Mouse (Mus musculus): ENCODE measurements around the gene Vmn1r181. TPM values are rescaled to one million over a fixed set of nuclear protein-coding genes. Genes with fewer than 3 reads are reported as not detected.
"Not testable (repeated sequence)": the region's sequence is repeated elsewhere in the genome, so short reads cannot be mapped to it uniquely, and the experiment has no call there.

Vmn1r181 gene
- polyA plus RNA-seq (2016; fragmentation: Nextera tagmentation; extraction: Ambion mirVana) = not detected in 2 replicates

DNA sequence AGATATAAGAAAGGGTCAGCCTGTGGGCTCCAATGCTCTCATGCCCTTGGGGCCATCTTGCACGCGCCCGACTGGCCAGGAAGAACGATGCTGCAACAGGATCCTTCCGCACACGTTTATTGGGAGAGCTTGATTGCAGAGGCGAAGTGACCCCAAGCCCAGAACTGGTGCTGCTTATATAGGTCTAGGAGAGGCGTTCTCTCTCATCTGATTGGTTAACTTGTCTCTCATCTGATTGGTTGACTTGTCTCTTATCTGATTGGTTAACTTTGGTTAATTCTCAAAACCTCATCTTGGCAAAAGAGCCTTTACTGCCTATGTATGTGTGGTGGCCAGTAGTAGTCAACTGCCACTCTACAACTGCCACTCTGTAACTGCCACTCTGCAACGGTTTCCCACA lies at the start of gene Vmn1r181:
Vmn1r181 (plus strand) TSS at position 301 of the 400 bp plus-strand sequence.
- not testable (repeated sequence) for H3K27ac ChIP-seq; H3K36me3 ChIP-seq; DNase-seq (ENCODE audit: low spot score); H3K4me3 ChIP-seq; H3K27me3 ChIP-seq (ENCODE audit: insufficient read depth, poor library complexity, severe bottlenecking); H3K4me1 ChIP-seq (replicated peaks)
- H3K9me3 ChIP-seq = peaks cover 78% of the 10 kb centered on the region
- WGBS = 83% methylated on average over 9 of the region's 9 CpGs

DNA sequence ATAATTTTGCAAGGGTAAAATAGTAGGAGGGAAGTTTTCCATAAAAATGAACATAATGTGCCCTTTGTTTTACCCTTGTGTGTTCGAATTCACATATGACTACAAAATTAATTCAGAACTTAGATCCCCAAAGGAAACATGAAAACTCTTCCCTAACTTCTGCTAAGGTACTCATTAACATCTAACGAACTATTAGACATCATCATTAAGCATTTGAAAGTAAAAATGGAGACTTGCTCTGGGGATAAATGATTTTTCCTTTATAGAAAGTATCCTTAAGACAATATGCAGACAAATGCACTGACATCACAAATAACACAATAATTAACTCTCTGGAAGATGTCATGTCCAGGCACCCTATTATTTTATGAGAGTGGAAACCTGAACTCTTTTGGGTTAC lies 47.7 kb upstream of the Vmn1r181 start, which contains the start of gene Vmn1r179:
Vmn1r179 (plus strand) TSS at position 301 of the 400 bp plus-strand sequence.
- H3K9me3 ChIP-seq = peaks cover 59% of the 10 kb centered on the region
- no peaks in the 10 kb centered on the region for H3K27me3 ChIP-seq (ENCODE audit: insufficient read depth, poor library complexity, severe bottlenecking)
- no peaks in the 10 kb centered on the region for H3K36me3 ChIP-seq
- H3K4me1 ChIP-seq (replicated peaks) = no peaks in the 10 kb centered on the region
- H3K4me3 ChIP-seq = no peak within 1 kb of the TSS
- H3K27ac ChIP-seq = no peak within 1 kb of the TSS
- DNase-seq (ENCODE audit: low spot score) = no peak
- 62% methylated on average over 2 of the region's 2 CpGs for WGBS

DNA sequence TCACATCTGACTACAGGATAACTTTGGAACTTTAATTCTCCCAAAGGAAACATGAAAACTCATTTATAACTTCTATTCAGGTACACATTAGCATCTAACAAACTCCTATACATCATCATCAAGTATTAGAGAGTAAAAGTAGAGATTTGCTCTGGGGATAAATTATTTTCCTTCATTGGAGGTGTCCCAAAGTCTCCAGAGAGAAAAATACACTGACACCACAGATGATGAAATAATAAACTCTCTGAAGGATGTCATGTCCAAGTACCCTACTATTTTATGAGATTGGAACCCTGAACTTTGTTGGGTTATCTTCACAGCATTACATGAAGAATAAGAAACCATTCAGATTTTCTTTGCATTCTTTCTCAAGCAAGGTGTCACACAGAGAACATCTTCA lies 24.1 kb upstream of the Vmn1r181 start, which contains the start of gene Vmn1r180:
Vmn1r180 (plus strand) TSS at position 301 of the 400 bp plus-strand sequence.
- no peaks in the 10 kb centered on the region for H3K4me1 ChIP-seq (replicated peaks)
- H3K27me3 ChIP-seq (ENCODE audit: insufficient read depth, poor library complexity, severe bottlenecking) = no peaks in the 10 kb centered on the region
- peaks cover 42% of the 10 kb centered on the region for H3K9me3 ChIP-seq
- no peak for DNase-seq (ENCODE audit: low spot score)
- no peak within 1 kb of the TSS for H3K4me3 ChIP-seq
- H3K27ac ChIP-seq = no peak within 1 kb of the TSS
- no peaks in the 10 kb centered on the region for H3K36me3 ChIP-seq

DNA sequence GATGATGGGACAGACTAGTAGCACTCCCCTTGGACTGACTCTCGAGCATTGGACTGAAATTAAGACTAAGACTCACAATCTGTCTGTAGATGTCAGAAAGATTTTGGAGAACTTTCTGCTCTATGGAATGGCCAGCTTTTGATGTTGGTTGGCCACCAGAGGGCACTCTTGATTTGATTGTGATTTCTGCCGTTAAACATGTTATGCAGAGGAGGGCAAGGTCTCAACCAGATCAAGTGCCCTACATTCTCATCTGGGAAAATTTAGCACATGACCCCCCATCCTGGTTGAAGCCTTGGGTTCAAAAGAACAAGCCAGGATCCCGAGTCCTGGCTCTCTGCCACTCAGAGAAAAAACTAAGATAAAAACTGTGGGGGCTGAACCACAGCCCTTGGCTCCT lies 6.4 kb upstream of the Vmn1r181 start:
- H3K4me1 ChIP-seq (replicated peaks); H3K4me3 ChIP-seq; H3K27ac ChIP-seq; DNase-seq (ENCODE audit: low spot score); H3K36me3 ChIP-seq; H3K27me3 ChIP-seq (ENCODE audit: insufficient read depth, poor library complexity, severe bottlenecking): not testable (repeated sequence)
- WGBS = 68% methylated on average over 3 of the region's 3 CpGs
- H3K9me3 ChIP-seq = peaks cover 87% of the 10 kb centered on the region

DNA sequence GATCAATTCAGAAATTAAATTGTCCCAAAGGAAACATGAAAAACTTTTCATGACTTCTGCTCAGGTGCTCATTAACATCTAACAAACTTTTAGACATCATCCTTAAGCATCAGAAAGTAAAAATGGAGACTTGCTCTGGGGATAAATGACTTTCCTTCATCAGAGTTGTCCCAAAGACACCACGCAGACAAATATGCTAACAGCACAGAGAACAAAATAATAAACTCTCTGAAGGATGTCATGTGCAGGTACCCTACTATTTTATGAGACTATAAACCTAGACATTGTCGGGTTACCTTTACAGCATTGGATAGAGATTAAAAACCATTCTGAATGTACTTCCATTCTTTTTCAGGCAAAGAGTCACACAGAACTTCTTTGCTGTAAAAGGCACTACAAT lies 27.0 kb downstream of the Vmn1r181 start, which contains the start of gene V1rd19:
V1rd19 (plus strand) TSS at position 301 of the 400 bp plus-strand sequence.
- H3K27me3 ChIP-seq (ENCODE audit: insufficient read depth, poor library complexity, severe bottlenecking) = no peaks in the 10 kb centered on the region
- no peaks in the 10 kb centered on the region for H3K4me1 ChIP-seq (replicated peaks)
- H3K9me3 ChIP-seq = peaks cover 52% of the 10 kb centered on the region
- H3K4me3 ChIP-seq = no peak within 1 kb of the TSS
- no peaks in the 10 kb centered on the region for H3K36me3 ChIP-seq
- DNase-seq (ENCODE audit: low spot score) = no peak
- 71% methylated on average over 2 of the region's 2 CpGs for WGBS
- H3K27ac ChIP-seq = no peak within 1 kb of the TSS

Other genes with a start within 250 kb of the Vmn1r181 start
- not detected in 2 replicates for gene Vmn1r174, start 222.3 kb upstream of the Vmn1r181 start, polyA plus RNA-seq (2016; fragmentation: Nextera tagmentation; extraction: Ambion mirVana)
- gene Vmn1r175, start 164.0 kb upstream of the Vmn1r181 start, polyA plus RNA-seq (2016; fragmentation: Nextera tagmentation; extraction: Ambion mirVana) = not detected in 2 replicates
- gene Vmn1r176, start 137.2 kb upstream of the Vmn1r181 start, polyA plus RNA-seq (2016; fragmentation: Nextera tagmentation; extraction: Ambion mirVana) = not detected in 2 replicates
- gene Vmn1r177, start 108.2 kb upstream of the Vmn1r181 start, polyA plus RNA-seq (2016; fragmentation: Nextera tagmentation; extraction: Ambion mirVana) = not detected in 2 replicates
- gene Vmn1r178, start 82.6 kb upstream of the Vmn1r181 start, polyA plus RNA-seq (2016; fragmentation: Nextera tagmentation; extraction: Ambion mirVana) = not detected in 2 replicates
- not detected in 2 replicates for gene Vmn1r179, start 47.6 kb upstream of the Vmn1r181 start, polyA plus RNA-seq (2016; fragmentation: Nextera tagmentation; extraction: Ambion mirVana)
- not detected in 2 replicates for gene Vmn1r180, start 24.0 kb upstream of the Vmn1r181 start, polyA plus RNA-seq (2016; fragmentation: Nextera tagmentation; extraction: Ambion mirVana)
- not detected in 2 replicates for gene V1rd19, start 27.1 kb downstream of the Vmn1r181 start, polyA plus RNA-seq (2016; fragmentation: Nextera tagmentation; extraction: Ambion mirVana)
- not detected in 2 replicates for gene Vmn1r183, start 78.6 kb downstream of the Vmn1r181 start, polyA plus RNA-seq (2016; fragmentation: Nextera tagmentation; extraction: Ambion mirVana)
- 25.9 and 29.4 TPM in 2 replicates for gene Zfp180, start 107.3 kb downstream of the Vmn1r181 start, polyA plus RNA-seq (2016; fragmentation: Nextera tagmentation; extraction: Ambion mirVana)
- gene Zfp112, start 137.7 kb downstream of the Vmn1r181 start, polyA plus RNA-seq (2016; fragmentation: Nextera tagmentation; extraction: Ambion mirVana) = 3.3 and 5.4 TPM in 2 replicates
- gene Zfp235, start 159.6 kb downstream of the Vmn1r181 start, polyA plus RNA-seq (2016; fragmentation: Nextera tagmentation; extraction: Ambion mirVana) = 12.9 and 14.6 TPM in 2 replicates
- gene Zfp114, start 200.4 kb downstream of the Vmn1r181 start, polyA plus RNA-seq (2016; fragmentation: Nextera tagmentation; extraction: Ambion mirVana) = 3.9 and 5.1 TPM in 2 replicates
- gene Zfp111, start 236.8 kb downstream of the Vmn1r181 start, polyA plus RNA-seq (2016; fragmentation: Nextera tagmentation; extraction: Ambion mirVana) = 9.2 and 10.5 TPM in 2 replicates

All from hindbrain, embryonic 10.5 days (tissue).